Mouse (Mus musculus) erythroid progenitor cell, adult 5-6 weeks (primary cell): ENCODE results near the gene Gm14440. TPM values are rescaled to one million over a fixed set of nuclear protein-coding genes. Genes with fewer than 3 reads are reported as not detected.
"Not testable (repeated sequence)": the region's sequence is repeated elsewhere in the genome, so short reads cannot be mapped to it uniquely, and the experiment has no call there.

Source experiments
- ATAC-seq: replicated peaks from 2 replicates; pipeline ENCODE4 v1.8.0; 2016; ENCODE audit warnings: moderate number of reproducible peaks, mild to moderate bottlenecking, moderate TSS enrichment, inconsistent platforms; ENCODE audit not compliant: poor library complexity, low FRiP score, severe bottlenecking
- total RNA-seq, 2 experiments: library from RNA; stranded (forward) in 1 of 2; stranded (reverse) in 1 of 2; fragments of 150-400 nt in 1 of 2; fragments of 186-747, 209-891 nt in 1 of 2; gene quantifications; 2 replicates each; pipeline versions ENCODE4 v1.2.3 to v1.2.4; 2015 to 2017; ENCODE audit warnings: low replicate concordance in 2 of 2

Gene Gm14440
- 0.72 and 2.1 TPM in 2 replicates for total RNA-seq (2015; ENCODE audit: low replicate concordance)
- total RNA-seq (2017; ENCODE audit: low replicate concordance): 0.77 and 5.9 TPM in 2 replicates

DNA sequence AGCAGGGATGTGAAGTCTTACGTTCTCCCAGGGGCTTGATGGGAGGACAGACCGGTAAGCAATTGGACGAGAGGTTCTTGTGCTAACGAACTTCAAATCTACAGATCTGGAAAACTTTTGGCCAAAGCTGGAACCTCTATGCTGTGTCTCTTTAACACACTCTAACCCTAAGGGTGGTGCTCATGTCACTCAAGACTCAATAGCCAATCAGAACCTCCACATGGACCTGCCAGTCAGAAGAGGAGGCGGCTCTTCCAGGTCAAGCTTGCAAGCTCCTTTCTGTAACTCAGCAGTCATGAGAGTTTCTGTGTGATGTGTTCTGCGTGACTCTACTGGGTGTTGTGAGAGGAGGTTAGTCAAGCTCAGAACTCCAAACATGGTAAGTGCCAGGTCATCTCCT is at the start of gene Gm14440:
TSS of gene Gm14440 (plus strand) at position 301 of the 400 bp plus-strand sequence.
- not testable (repeated sequence) for ATAC-seq

Other genes starting within 250 kb of the Gm14440 start
- not detected in 2 replicates for gene Gm14393, start 207.3 kb upstream of the Gm14440 start, total RNA-seq (2015; ENCODE audit: low replicate concordance)
- not detected in 2 replicates for gene Gm14393, start 207.3 kb upstream of the Gm14440 start, total RNA-seq (2017; ENCODE audit: low replicate concordance)
- 19.3 TPM in 1 of 2 replicates, not detected in the other for gene Gm14399, start 133.1 kb upstream of the Gm14440 start, total RNA-seq (2015; ENCODE audit: low replicate concordance)
- 2.1 and 10.9 TPM in 2 replicates for gene Gm14399, start 133.1 kb upstream of the Gm14440 start, total RNA-seq (2017; ENCODE audit: low replicate concordance)
- not detected in 2 replicates for gene Gm14443, start 99.3 kb upstream of the Gm14440 start, total RNA-seq (2015; ENCODE audit: low replicate concordance)
- gene Gm14443, start 99.3 kb upstream of the Gm14440 start, total RNA-seq (2017; ENCODE audit: low replicate concordance): not detected in 2 replicates
- 0.36 and 1.3 TPM in 2 replicates for gene Gm14391, start 68.2 kb upstream of the Gm14440 start, total RNA-seq (2015; ENCODE audit: low replicate concordance)
- 2.8 and 12.0 TPM in 2 replicates for gene Gm14391, start 68.2 kb upstream of the Gm14440 start, total RNA-seq (2017; ENCODE audit: low replicate concordance)
- 5.4 and 5.9 TPM in 2 replicates for gene Gm4631, start 63.1 kb downstream of the Gm14440 start, total RNA-seq (2015; ENCODE audit: low replicate concordance)
- 4.6 and 5.3 TPM in 2 replicates for gene Gm4631, start 63.1 kb downstream of the Gm14440 start, total RNA-seq (2017; ENCODE audit: low replicate concordance)
- not detected in 2 replicates for gene Zfp968, start 97.3 kb downstream of the Gm14440 start, total RNA-seq (2015; ENCODE audit: low replicate concordance)
- not detected in 2 replicates for gene Zfp968, start 97.3 kb downstream of the Gm14440 start, total RNA-seq (2017; ENCODE audit: low replicate concordance)
- not detected in 2 replicates for gene Gm4724, start 160.7 kb downstream of the Gm14440 start, total RNA-seq (2015; ENCODE audit: low replicate concordance)
- gene Gm4724, start 160.7 kb downstream of the Gm14440 start, total RNA-seq (2017; ENCODE audit: low replicate concordance): 0.30 TPM in 1 of 2 replicates, not detected in the other
- gene Zfp965, start 194.9 kb downstream of the Gm14440 start, total RNA-seq (2015; ENCODE audit: low replicate concordance): 4.6 TPM in 1 of 2 replicates, not detected in the other
- gene Zfp965, start 194.9 kb downstream of the Gm14440 start, total RNA-seq (2017; ENCODE audit: low replicate concordance): 0.38 and 7.4 TPM in 2 replicates